Mouse (Mus musculus) CH12.LX (cell line): ENCODE data around the gene Serpinb1a. TPM values are rescaled to one million over a fixed set of nuclear protein-coding genes. Genes with fewer than 3 reads are reported as not detected.

Experiments
- DNase-seq: peaks from one replicate; pipeline ENCODE4 v3.0.0-alpha.2; 2013; ENCODE audit errors: extremely low read depth
- H3K27ac ChIP-seq: 2 replicates; pipeline ENCODE4 v1.5.1; 2012; ENCODE audit warnings: low read depth, mild to moderate bottlenecking, control low read depth, moderate library complexity; ENCODE audit not compliant: insufficient read depth
- H3K27me3 ChIP-seq: replicated peaks from 2 replicates; pipeline ENCODE3; 2012; ENCODE audit warnings: inconsistent platforms
- H3K36me3 ChIP-seq, 2 experiments: replicated peaks in 1 of 2; 2 replicates each; pipeline versions ENCODE3 to v1.6.1; 2012; ENCODE audit warnings: inconsistent platforms in 1 of 2, low read length in 1 of 2, mild to moderate bottlenecking in 1 of 2, mixed read lengths in 1 of 2, moderate library complexity in 1 of 2; ENCODE audit not compliant: control insufficient read depth in 1 of 2, insufficient read depth in 1 of 2
- H3K4me1 ChIP-seq, 2 experiments: 2 replicates each; pipeline ENCODE4 v1.6.1; 2012; ENCODE audit warnings: inconsistent platforms in 1 of 2, moderate library complexity in 1 of 2; ENCODE audit not compliant: insufficient read depth in 2 of 2, control insufficient read depth in 1 of 2
- H3K4me2 ChIP-seq: 2 replicates; pipeline ENCODE4 v1.6.1; 2012; ENCODE audit warnings: low read depth, mild to moderate bottlenecking, control low read depth; ENCODE audit not compliant: poor library complexity, insufficient read depth, severe bottlenecking
- H3K4me3 ChIP-seq, 3 experiments: fragments of 150-350 bp in 1 of 3; sonication (generic) in 1 of 3; replicated peaks in 1 of 3; 2 replicates each; pipeline versions ENCODE3 to v1.5.1; 2011 to 2012; ENCODE audit warnings: low read depth in 2 of 3, low read length in 2 of 3, mild to moderate bottlenecking in 2 of 3, moderate library complexity in 2 of 3, control low read depth in 1 of 3, improper control_type of control experiment in 1 of 3, inconsistent platforms in 1 of 3, mixed read lengths in 1 of 3; ENCODE audit not compliant: poor library complexity in 1 of 3
- H3K79me2 ChIP-seq: replicated peaks from 2 replicates; pipeline ENCODE4 v1.6.1; 2012; ENCODE audit warnings: mild to moderate bottlenecking, moderate library complexity; ENCODE audit not compliant: control insufficient read depth, poor library complexity, insufficient read depth, severe bottlenecking; ENCODE audit errors: extremely low read depth
- H3K9ac ChIP-seq: 2 replicates; pipeline ENCODE4 v1.6.1; 2012; ENCODE audit warnings: low read depth, mild to moderate bottlenecking, control low read depth, moderate library complexity; ENCODE audit not compliant: insufficient read depth
- H3K9me3 ChIP-seq: replicated peaks from 2 replicates; pipeline ENCODE3; 2012; ENCODE audit warnings: low read length, inconsistent platforms, mixed read lengths
- BHLHE40 ChIP-seq: IDR thresholded peaks from 2 replicates; pipeline ENCODE4 v1.6.1; 2011; ENCODE audit warnings: mild to moderate bottlenecking, low read depth, low read length, improper control_type of control experiment
- CHD1 ChIP-seq: IDR thresholded peaks from 2 replicates; pipeline ENCODE4 v1.6.1; 2012; ENCODE audit warnings: low read depth, low read length, improper control_type of control experiment, inconsistent platforms
- CHD2 ChIP-seq: IDR thresholded peaks from 2 replicates; pipeline ENCODE4 v1.6.1; 2011; ENCODE audit warnings: low read length, improper control_type of control experiment
- CTCF ChIP-seq, 2 experiments: IDR thresholded peaks in 1 of 2; conservative IDR thresholded peaks in 1 of 2; 2 replicates each; pipeline ENCODE4 v1.5.1; 2011 to 2012; ENCODE audit warnings: low read depth in 2 of 2, low read length in 2 of 2, improper control_type of control experiment in 1 of 2, inconsistent platforms in 1 of 2, mild to moderate bottlenecking in 1 of 2, moderate library complexity in 1 of 2
- E2F4 ChIP-seq: IDR thresholded peaks from 2 replicates; pipeline ENCODE4 v1.6.1; 2011; ENCODE audit warnings: low read depth, low read length, improper control_type of control experiment; ENCODE audit not compliant: insufficient replicate concordance
- ELF1 ChIP-seq: IDR thresholded peaks from 2 replicates; pipeline ENCODE4 v1.6.1; 2014; ENCODE audit warnings: low read depth, mild to moderate bottlenecking, inconsistent platforms, low read length, improper control_type of control experiment
- EP300 ChIP-seq: IDR thresholded peaks from 2 replicates; pipeline ENCODE4 v1.6.1; 2011; ENCODE audit warnings: low read length, improper control_type of control experiment
- ETS1 ChIP-seq: conservative IDR thresholded peaks from 2 replicates; pipeline ENCODE4 v1.6.1; 2012; ENCODE audit warnings: low read depth, mild to moderate bottlenecking, inconsistent platforms, low read length, improper control_type of control experiment, moderate library complexity
- GABPA ChIP-seq: IDR thresholded peaks from 2 replicates; pipeline ENCODE4 v1.6.1; 2012; ENCODE audit warnings: low read depth, low read length, improper control_type of control experiment, inconsistent platforms; ENCODE audit not compliant: insufficient replicate concordance
- HCFC1 ChIP-seq: IDR thresholded peaks from 2 replicates; pipeline ENCODE4 v1.6.1; 2012; ENCODE audit warnings: low read depth, mild to moderate bottlenecking, inconsistent platforms, low read length, improper control_type of control experiment
- IRF4 ChIP-seq: IDR thresholded peaks from 2 replicates; pipeline ENCODE4 v1.6.1; 2014; ENCODE audit warnings: low read depth, mild to moderate bottlenecking, inconsistent platforms, low read length, improper control_type of control experiment
- JUN ChIP-seq: IDR thresholded peaks from 2 replicates; pipeline ENCODE4 v1.6.1; 2011; ENCODE audit warnings: low read depth, mild to moderate bottlenecking, low read length, improper control_type of control experiment, moderate library complexity; ENCODE audit not compliant: insufficient read depth
- JUND ChIP-seq: conservative IDR thresholded peaks from 2 replicates; pipeline ENCODE4 v1.6.1; 2011; ENCODE audit warnings: low read depth, low read length, improper control_type of control experiment
- KAT2A ChIP-seq: IDR thresholded peaks from 2 replicates; pipeline ENCODE4 v1.6.1; 2012; ENCODE audit warnings: low read length, improper control_type of control experiment, inconsistent platforms; ENCODE audit not compliant: insufficient replicate concordance
- MAFK ChIP-seq: IDR thresholded peaks from 2 replicates; pipeline ENCODE4 v1.6.1; 2011; ENCODE audit warnings: low read length, improper control_type of control experiment; ENCODE audit not compliant: insufficient replicate concordance
- MAX ChIP-seq: IDR thresholded peaks from 2 replicates; pipeline ENCODE4 v1.6.1; 2011; ENCODE audit warnings: low read length, improper control_type of control experiment
- MAZ ChIP-seq: IDR thresholded peaks from 2 replicates; pipeline ENCODE4 v1.6.1; 2012; ENCODE audit warnings: low read depth, mild to moderate bottlenecking, inconsistent platforms, low read length, improper control_type of control experiment, moderate library complexity
- MEF2A ChIP-seq: IDR thresholded peaks from 2 replicates; pipeline ENCODE4 v1.6.1; 2014; ENCODE audit warnings: low read depth, mild to moderate bottlenecking, inconsistent platforms, low read length, improper control_type of control experiment, borderline replicate concordance
- MXI1 ChIP-seq: IDR thresholded peaks from 2 replicates; pipeline ENCODE4 v1.6.1; 2011; ENCODE audit warnings: mild to moderate bottlenecking, low read depth, low read length, improper control_type of control experiment
- MYC ChIP-seq: IDR thresholded peaks from 2 replicates; pipeline ENCODE4 v1.6.1; 2011; ENCODE audit warnings: low read depth, mild to moderate bottlenecking, improper control_type of control experiment, low read length
- NELFE ChIP-seq: IDR thresholded peaks from 2 replicates; pipeline ENCODE4 v1.6.1; 2011; ENCODE audit warnings: low read depth, low read length, improper control_type of control experiment
- NRF1 ChIP-seq: IDR thresholded peaks from 2 replicates; pipeline ENCODE4 v1.6.1; 2014; ENCODE audit warnings: low read depth, mild to moderate bottlenecking, inconsistent platforms, low read length, improper control_type of control experiment, moderate library complexity
- PAX5 ChIP-seq: IDR thresholded peaks from 2 replicates; pipeline ENCODE4 v1.6.1; 2012; ENCODE audit warnings: low read length, inconsistent platforms, mixed read lengths
- POLR2A ChIP-seq: IDR thresholded peaks from 2 replicates; pipeline ENCODE4 v1.6.1; 2011; ENCODE audit warnings: low read depth, mild to moderate bottlenecking, improper control_type of control experiment, low read length
- POLR2AphosphoS2 ChIP-seq: IDR thresholded peaks from 2 replicates; pipeline ENCODE4 v1.6.1; 2011; ENCODE audit warnings: low read depth, low read length, improper control_type of control experiment
- RAD21 ChIP-seq: IDR thresholded peaks from 2 replicates; pipeline ENCODE4 v1.6.1; 2011; ENCODE audit warnings: low read depth, mild to moderate bottlenecking, low read length, improper control_type of control experiment, moderate library complexity
- RCOR1 ChIP-seq: conservative IDR thresholded peaks from 2 replicates; pipeline ENCODE4 v1.6.1; 2012; ENCODE audit warnings: low read depth, mild to moderate bottlenecking, inconsistent platforms, low read length, improper control_type of control experiment
- SIN3A ChIP-seq: IDR thresholded peaks from 2 replicates; pipeline ENCODE4 v1.6.1; 2012; ENCODE audit warnings: low read length, improper control_type of control experiment, inconsistent platforms
- SMC3 ChIP-seq: IDR thresholded peaks from 2 replicates; pipeline ENCODE4 v1.6.1; 2011; ENCODE audit warnings: low read depth, low read length, improper control_type of control experiment
- TBP ChIP-seq: conservative IDR thresholded peaks from 2 replicates; pipeline ENCODE4 v1.6.1; 2011; ENCODE audit warnings: low read depth, low read length, improper control_type of control experiment
- TCF12 ChIP-seq: IDR thresholded peaks from 2 replicates; pipeline ENCODE4 v1.6.1; 2014; ENCODE audit warnings: low read depth, mild to moderate bottlenecking, inconsistent platforms, low read length, improper control_type of control experiment
- UBTF ChIP-seq: IDR thresholded peaks from 2 replicates; pipeline ENCODE4 v1.6.1; 2012; ENCODE audit warnings: low read depth, mild to moderate bottlenecking, inconsistent platforms, low read length, improper control_type of control experiment, moderate library complexity
- USF1 ChIP-seq: IDR thresholded peaks from 2 replicates; pipeline ENCODE4 v1.6.1; 2014; ENCODE audit warnings: low read depth, mild to moderate bottlenecking, inconsistent platforms, low read length, improper control_type of control experiment
- USF2 ChIP-seq: conservative IDR thresholded peaks from 2 replicates; pipeline ENCODE4 v1.6.1; 2011; ENCODE audit warnings: low read depth, low read length, improper control_type of control experiment
- ZC3H11A ChIP-seq: IDR thresholded peaks from 2 replicates; pipeline ENCODE4 v1.6.1; 2012; ENCODE audit warnings: low read depth, mild to moderate bottlenecking, inconsistent platforms, low read length, improper control_type of control experiment
- ZKSCAN1 ChIP-seq: IDR thresholded peaks from 2 replicates; pipeline ENCODE4 v1.6.1; 2012; ENCODE audit warnings: low read depth, inconsistent platforms, low read length, improper control_type of control experiment, borderline replicate concordance
- ZMIZ1 ChIP-seq: IDR thresholded peaks from 2 replicates; pipeline ENCODE4 v1.6.1; 2012; ENCODE audit warnings: low read depth, mild to moderate bottlenecking, inconsistent platforms, low read length, improper control_type of control experiment
- ZNF384 ChIP-seq: IDR thresholded peaks from 2 replicates; pipeline ENCODE4 v1.6.1; 2012; ENCODE audit warnings: low read depth, low read length, improper control_type of control experiment, inconsistent platforms
- dilution Hi-C: fragments of 300-500 bp; cut with MboI; formaldehyde crosslinking; loops from 2 replicates; pipeline ENCODE4 v1.14.3; 2020; ENCODE audit warnings: low sequenced_read_pairs; ENCODE audit not compliant: extremely low pct_unique_long_range_greater_than_20kb, extremely low pct_ligation_motif_present
- in situ Hi-C: fragments of 300-500 bp; cut with MboI; formaldehyde crosslinking; loops from 3 replicates; pipeline ENCODE4 v1.14.3; 2019; ENCODE audit warnings: low sequenced_read_pairs, low pct_ligation_motif_present, low pct_unique_long_range_greater_than_20kb, mixed read lengths
- polyA plus RNA-seq: library from polyadenylated mRNA; unstranded; fragments of >175 nt; gene quantifications from 2 replicates; pipeline ENCODE4 v1.2.1, GENCODE M21; 2012; ENCODE audit warnings: low read depth; ENCODE audit not compliant: insufficient read length
- total RNA-seq, 2 experiments: library from RNA; depleted of rRNA; stranded (reverse); fragments of 300-350 nt in 1 of 2; fragments of >200 nt in 1 of 2; gene quantifications; 2 replicates each; pipeline ENCODE4 v1.2.3; 2012 to 2014

Gene Serpinb1a
- total and polyA plus RNA-seq, 3 experiments, result 2.5 to 23.0 (median 9.3) TPM

DNA sequence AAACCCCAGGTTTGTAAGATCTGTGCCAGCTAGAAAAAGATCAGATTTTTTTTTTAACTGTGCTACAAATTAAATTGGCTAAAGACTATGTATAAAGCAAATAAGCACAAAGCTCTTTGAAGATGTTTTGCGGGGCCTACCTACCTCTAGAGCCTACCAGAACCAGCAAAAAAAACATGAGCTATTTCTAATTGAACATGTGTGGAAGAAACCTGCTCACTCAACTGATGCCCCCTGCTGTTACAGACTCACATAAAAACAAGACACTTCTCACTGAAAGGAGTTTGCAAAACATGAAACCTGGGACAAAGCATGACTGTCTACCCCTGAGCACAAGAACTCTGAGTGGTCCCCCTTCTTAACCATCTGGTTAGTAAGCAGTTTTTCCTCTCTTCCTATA lies 53.9 kb downstream of the Serpinb1a start:
- no peak overlapping the region for H3K4me2 ChIP-seq
- no peak overlapping the region for H3K4me3 ChIP-seq
- H3K27ac ChIP-seq, result no peak overlapping the region
- in situ Hi-C loops (no loop called here), dilution Hi-C loops (no loop called here)
- TF ChIP-seq RCOR1 (no peak), MXI1 (no peak), KAT2A (no peak), POLR2AphosphoS2 (no peak), SIN3A (no peak), IRF4 (0 out of 2 replicates have a peak, but pooled peaks have one; percentile 13), UBTF (no peak), SMC3 (peak; percentile 54), MEF2A (no peak), RAD21 (peak; percentile 6; the same call in 1 of the 2 replicates), ZNF384 (peak; percentile 76), POLR2A (no peak), JUND (no peak), GABPA (no peak), ZMIZ1 (no peak), MAX (no peak), MAZ (no peak), USF1 (no peak), E2F4 (no peak), EP300 (no peak), JUN (no peak), USF2 (no peak), MYC (no peak), MAFK (no peak), CHD2 (no peak), ZKSCAN1 (no peak), NELFE (no peak), CHD1 (no peak), ZC3H11A (no peak), ETS1 (no peak), PAX5 (no peak), NRF1 (no peak), BHLHE40 (no peak), ELF1 (0 out of 2 replicates have a peak, but pooled peaks have one; percentile 8), CTCF (conservative IDR thresholded peaks at IDR 0.05 in 1 of 2, IDR thresholded peaks at IDR 0.05 in 1 of 2; ENCODE audit: low read depth in 2 of 2, low read length in 2 of 2) (peak in 1 of 2 experiments; percentile 63; a peak in 2 of 4 replicates), TBP (no peak), TCF12 (no peak), HCFC1 (no peak)
- H3K36me3 ChIP-seq, result no peaks in the 10 kb centered on the region
- H3K4me1 ChIP-seq, result peaks cover 5 to 21% of the 10 kb centered on the region in 2 experiments; a peak in 3 of 4 replicates
- H3K9me3 ChIP-seq, result no peaks in the 10 kb centered on the region
- H3K27me3 ChIP-seq, result no peaks in the 10 kb centered on the region
- peak; percentile 20 for DNase-seq
- H3K79me2 ChIP-seq, result no peaks in the 10 kb centered on the region
- H3K9ac ChIP-seq, result peak overlapping the region; percentile 4; the same call in 1 of the 2 replicates
